Mouse (Mus musculus): Measurements from ENCODE around the gene Tmem117. TPM values are rescaled to one million over a fixed set of nuclear protein-coding genes. Genes with fewer than 3 reads are reported as not detected.

Gene Tmem117
- total and polyA plus RNA-seq, 2 experiments from 2014 or later: 19.1 to 20.4 TPM

GRCm38 (mm10) chr15:94894086-94894485, 265.1 kb downstream of the Tmem117 start:
- no peak overlapping the region for H3K4me2 ChIP-seq (ENCODE audit: low read depth, low read length, poor library complexity, severe bottlenecking)
- WGBS: 19% methylated on average over 5 of the region's 5 CpGs
- no peak overlapping the region for H3K27ac ChIP-seq (ENCODE audit: low read depth, low read length)
- H3K4me3 ChIP-seq (ENCODE audit: low read depth, low read length): no peak overlapping the region
- no peak for TF ChIP-seq CTCF (IDR thresholded peaks at IDR 0.05)
- no peak overlapping the region for H3K9ac ChIP-seq (replicated peaks; ENCODE audit: low read length, poor library complexity, severe bottlenecking)
- no peaks in the 10 kb centered on the region for H3K9me3 ChIP-seq (ENCODE audit: low read length)
- H3K4me1 ChIP-seq (ENCODE audit: insufficient read depth, low read length): no peaks in the 10 kb centered on the region
- no peak for ATAC-seq (ENCODE audit: low FRiP score)
- DNase-seq (ENCODE audit: low spot score): no peak
- no peaks in the 10 kb centered on the region for H3K36me3 ChIP-seq (ENCODE audit: insufficient read depth, low read length)
- H3K27me3 ChIP-seq (ENCODE audit: insufficient read depth, low read length): no peaks in the 10 kb centered on the region

- peak; percentile 26 for DNase-seq (ENCODE audit: low spot score)
- Histone ChIP-seq H3K4me3 (ENCODE audit: low read depth, low read length) (no peak overlapping the region), H3K36me3 (ENCODE audit: insufficient read depth, low read length) (no peaks in the 10 kb centered on the region), H3K9me3 (ENCODE audit: low read length) (no peaks in the 10 kb centered on the region), H3K4me2 (ENCODE audit: low read depth, low read length, poor library complexity, severe bottlenecking) (no peak overlapping the region), H3K27me3 (ENCODE audit: insufficient read depth, low read length) (no peaks in the 10 kb centered on the region), H3K4me1 (ENCODE audit: insufficient read depth, low read length) (no peaks in the 10 kb centered on the region), H3K27ac (ENCODE audit: low read depth, low read length) (no peak overlapping the region), H3K9ac (replicated peaks; ENCODE audit: low read length, poor library complexity, severe bottlenecking) (no peak overlapping the region)
- ATAC-seq (ENCODE audit: low FRiP score): no peak
- no peak for TF ChIP-seq CTCF (IDR thresholded peaks at IDR 0.05)
- whole genome bisulfite sequencing: 91% methylated on average over 11 of the region's 11 CpGs
Observed at GRCm38 (mm10) chr15:94895681-94896080, 266.6 kb downstream of the Tmem117 start.

- no peaks in the 10 kb centered on the region for H3K36me3 ChIP-seq (ENCODE audit: insufficient read depth, low read length)
- no peaks in the 10 kb centered on the region for H3K4me1 ChIP-seq (ENCODE audit: insufficient read depth, low read length)
- no peak overlapping the region for H3K9ac ChIP-seq (replicated peaks; ENCODE audit: low read length, poor library complexity, severe bottlenecking)
- no peak overlapping the region for H3K4me3 ChIP-seq (ENCODE audit: low read depth, low read length)
- H3K27me3 ChIP-seq (ENCODE audit: insufficient read depth, low read length): no peaks in the 10 kb centered on the region
- no peak for DNase-seq (ENCODE audit: low spot score)
- H3K27ac ChIP-seq (ENCODE audit: low read depth, low read length): no peak overlapping the region
- no peaks in the 10 kb centered on the region for H3K9me3 ChIP-seq (ENCODE audit: low read length)
- 97% methylated on average over 1 of the region's 1 CpGs for WGBS
- ATAC-seq (ENCODE audit: low FRiP score): no peak
- TF ChIP-seq CTCF (IDR thresholded peaks at IDR 0.05): no peak
- no peak overlapping the region for H3K4me2 ChIP-seq (ENCODE audit: low read depth, low read length, poor library complexity, severe bottlenecking)
Observed at GRCm38 (mm10) chr15:94903188-94903587, 274.2 kb downstream of the Tmem117 start.

- Histone ChIP-seq H3K27me3 (ENCODE audit: insufficient read depth, low read length) (no peaks in the 10 kb centered on the region), H3K4me2 (ENCODE audit: low read depth, low read length, poor library complexity, severe bottlenecking) (no peak overlapping the region), H3K4me1 (ENCODE audit: insufficient read depth, low read length) (no peaks in the 10 kb centered on the region), H3K36me3 (ENCODE audit: insufficient read depth, low read length) (no peaks in the 10 kb centered on the region), H3K4me3 (ENCODE audit: low read depth, low read length) (no peak overlapping the region), H3K27ac (ENCODE audit: low read depth, low read length) (no peak overlapping the region), H3K9me3 (ENCODE audit: low read length) (no peaks in the 10 kb centered on the region), H3K9ac (replicated peaks; ENCODE audit: low read length, poor library complexity, severe bottlenecking) (no peak overlapping the region)
- no peak for ATAC-seq (ENCODE audit: low FRiP score)
- no peak for DNase-seq (ENCODE audit: low spot score)
- TF ChIP-seq CTCF (IDR thresholded peaks at IDR 0.05): no peak
- 53% methylated on average over 11 of the region's 11 CpGs for WGBS
Observed at GRCm38 (mm10) chr15:94904672-94905407, 275.8 kb downstream of the Tmem117 start.

GRCm38 (mm10) chr15:94921672-94922071, 292.6 kb downstream of the Tmem117 start:
- 10% methylated on average over 1 of the region's 1 CpGs for WGBS
- no peak for ATAC-seq (ENCODE audit: low FRiP score)
- no peaks in the 10 kb centered on the region for H3K9me3 ChIP-seq (ENCODE audit: low read length)

GRCm38 (mm10) chr15:94927986-94928385, 299.0 kb downstream of the Tmem117 start:
- no peak overlapping the region for H3K27ac ChIP-seq (ENCODE audit: low read depth, low read length)
- no peaks in the 10 kb centered on the region for H3K27me3 ChIP-seq (ENCODE audit: insufficient read depth, low read length)
- no peaks in the 10 kb centered on the region for H3K4me1 ChIP-seq (ENCODE audit: insufficient read depth, low read length)
- H3K4me3 ChIP-seq (ENCODE audit: low read depth, low read length): no peak overlapping the region
- DNase-seq (ENCODE audit: low spot score) (no peak), ATAC-seq (ENCODE audit: low FRiP score) (no peak)
- H3K9ac ChIP-seq (replicated peaks; ENCODE audit: low read length, poor library complexity, severe bottlenecking): no peak overlapping the region
- H3K9me3 ChIP-seq (ENCODE audit: low read length): no peaks in the 10 kb centered on the region
- TF ChIP-seq CTCF (IDR thresholded peaks at IDR 0.05): no peak
- H3K36me3 ChIP-seq (ENCODE audit: insufficient read depth, low read length): no peaks in the 10 kb centered on the region
- WGBS: 84% methylated on average over 5 of the region's 5 CpGs
- H3K4me2 ChIP-seq (ENCODE audit: low read depth, low read length, poor library complexity, severe bottlenecking): no peak overlapping the region

More at GRCm38 (mm10) chr15:94921672-94922071, 292.6 kb downstream of the Tmem117 start:
- Histone ChIP-seq H3K27me3 (ENCODE audit: insufficient read depth, low read length) (no peaks in the 10 kb centered on the region), H3K4me3 (ENCODE audit: low read depth, low read length) (no peak overlapping the region), H3K4me2 (ENCODE audit: low read depth, low read length, poor library complexity, severe bottlenecking) (no peak overlapping the region), H3K36me3 (ENCODE audit: insufficient read depth, low read length) (no peaks in the 10 kb centered on the region), H3K27ac (ENCODE audit: low read depth, low read length) (no peak overlapping the region), H3K4me1 (ENCODE audit: insufficient read depth, low read length) (no peaks in the 10 kb centered on the region), H3K9ac (replicated peaks; ENCODE audit: low read length, poor library complexity, severe bottlenecking) (no peak overlapping the region)
- DNase-seq (ENCODE audit: low spot score): no peak
- TF ChIP-seq CTCF (IDR thresholded peaks at IDR 0.05): no peak

All from midbrain, postnatal 0 days (tissue).